Mouse (Mus musculus) embryonic fibroblast, embryonic 13.5 days (primary cell): ENCODE results near the gene Colgalt2.

ENCODE experiments used
- CTCF ChIP-seq: IDR thresholded peaks from 2 replicates; pipeline ENCODE4 v1.5.1; 2011; ENCODE audit warnings: mild to moderate bottlenecking, control low read depth, low read length, moderate library complexity, borderline replicate concordance; ENCODE audit not compliant: insufficient read depth
- POLR2A ChIP-seq: IDR thresholded peaks from 2 replicates; pipeline ENCODE4 v1.6.1; 2011; ENCODE audit warnings: low read depth, mild to moderate bottlenecking, control low read depth, low read length, moderate library complexity

GRCm38 (mm10) chr1:152386188-152386835 lies 13.3 kb upstream of the Colgalt2 start, which contains the start of gene Tsen15:
- TF ChIP-seq CTCF (no peak), POLR2A (peak; percentile 70)
